Mouse (Mus musculus): Measurements from ENCODE around the gene Gse1. TPM values are rescaled to one million over a fixed set of nuclear protein-coding genes. Genes with fewer than 3 reads are reported as not detected.

The Gse1 gene
- total and polyA plus RNA-seq, 3 experiments = 23.6 to 128 (median 66.9) TPM

GRCm38 (mm10) chr8:120567731-120568130, 339.5 kb downstream of the Gse1 start:
- Histone ChIP-seq H3K27ac (ENCODE audit: control insufficient read depth, low read depth, low read length) (no peak overlapping the region), H3K9ac (ENCODE audit: control insufficient read depth, low read depth, low read length, poor library complexity, severe bottlenecking) (no peak overlapping the region), H3K4me1 (ENCODE audit: control insufficient read depth in 1 of 2, insufficient read depth in 2 of 2, low read length in 2 of 2) (peaks cover 3 to 16% of the 10 kb centered on the region in 2 experiments; a peak in 3 of 4 replicates), H3K79me2 (ENCODE audit: control insufficient read depth, insufficient read depth, low read length, poor library complexity) (peaks cover 3% of the 10 kb centered on the region), H3K4me3 (ENCODE audit: control insufficient read depth in 1 of 2, insufficient read depth in 1 of 2, low read depth in 2 of 2, low read length in 2 of 2) (no peak overlapping the region), H3K36me3 (ENCODE audit: control insufficient read depth in 1 of 2, insufficient read depth in 2 of 2, low read length in 2 of 2) (peaks cover 18 to 25% of the 10 kb centered on the region in 2 experiments), H3K27me3 (ENCODE audit: control insufficient read depth in 1 of 2, insufficient read depth in 2 of 2, low read length in 2 of 2) (no peaks in the 10 kb centered on the region), H3K9me3 (replicated peaks; ENCODE audit: insufficient read depth, low read length) (no peaks in the 10 kb centered on the region)
- no peak for TF ChIP-seq HCFC1 (IDR thresholded peaks at IDR 0.05; ENCODE audit: low read depth, low read length)
- TF ChIP-seq ZMIZ1 (IDR thresholded peaks at IDR 0.05; ENCODE audit: low read depth, low read length) = no peak
- no peak for DNase-seq (ENCODE audit: low read depth, low spot score)

GRCm38 (mm10) chr8:120568164-120568798, 340.0 kb downstream of the Gse1 start:
- no peak overlapping the region for H3K4me3 ChIP-seq (ENCODE audit: control insufficient read depth in 1 of 2, insufficient read depth in 1 of 2, low read depth in 2 of 2, low read length in 2 of 2)
- H3K79me2 ChIP-seq (ENCODE audit: control insufficient read depth, insufficient read depth, low read length, poor library complexity) = peaks cover 3% of the 10 kb centered on the region
- no peaks in the 10 kb centered on the region for H3K9me3 ChIP-seq (replicated peaks; ENCODE audit: insufficient read depth, low read length)
- no peak overlapping the region for H3K27ac ChIP-seq (ENCODE audit: control insufficient read depth, low read depth, low read length)
- no peak overlapping the region for H3K9ac ChIP-seq (ENCODE audit: control insufficient read depth, low read depth, low read length, poor library complexity, severe bottlenecking)
- H3K4me1 ChIP-seq (ENCODE audit: control insufficient read depth in 1 of 2, insufficient read depth in 2 of 2, low read length in 2 of 2) = peaks cover 0 to 11% of the 10 kb centered on the region in 2 experiments; a peak in 2 of 4 replicates
- no peak for TF ChIP-seq HCFC1 (IDR thresholded peaks at IDR 0.05; ENCODE audit: low read depth, low read length)
- no peak for TF ChIP-seq RCOR1 (IDR thresholded peaks at IDR 0.05; ENCODE audit: low read depth, low read length)
- no peak for TF ChIP-seq MAX (IDR thresholded peaks at IDR 0.05; ENCODE audit: low read length)
- no peak for TF ChIP-seq CHD2 (IDR thresholded peaks at IDR 0.05; ENCODE audit: low read length)
- no peak for TF ChIP-seq ZNF384 (IDR thresholded peaks at IDR 0.05; ENCODE audit: low read depth, low read length)
- TF ChIP-seq SIN3A (IDR thresholded peaks at IDR 0.05; ENCODE audit: low read length) = no peak
- no peak for TF ChIP-seq NELFE (IDR thresholded peaks at IDR 0.05; ENCODE audit: low read depth, low read length)
- TF ChIP-seq NRF1 (IDR thresholded peaks at IDR 0.05; ENCODE audit: insufficient read depth, low read depth, low read length, poor library complexity, severe bottlenecking) = no peak
- no peak for TF ChIP-seq USF1 (IDR thresholded peaks at IDR 0.05; ENCODE audit: low read depth, low read length)
- no peak for TF ChIP-seq CTCF (IDR thresholded peaks at IDR 0.05 in 2 of 3, conservative IDR thresholded peaks at IDR 0.05 in 1 of 3; ENCODE audit: control insufficient read depth in 1 of 3, insufficient read depth in 1 of 3, low read depth in 2 of 3, low read length in 3 of 3, poor library complexity in 1 of 3, severe bottlenecking in 1 of 3)
- no peak for TF ChIP-seq JUND (IDR thresholded peaks at IDR 0.05; ENCODE audit: low read depth, low read length)
- TF ChIP-seq EP300 (IDR thresholded peaks at IDR 0.05; ENCODE audit: low read depth in 1 of 2, low read length in 2 of 2) = no peak
- no peak for TF ChIP-seq KAT2A (conservative IDR thresholded peaks at IDR 0.05; ENCODE audit: low read depth, low read length)
- no peak for TF ChIP-seq MAZ (IDR thresholded peaks at IDR 0.05; ENCODE audit: low read depth, low read length)
- TF ChIP-seq RAD21 (IDR thresholded peaks at IDR 0.05; ENCODE audit: low read depth, low read length) = no peak
- no peak for TF ChIP-seq TAL1 (IDR thresholded peaks at IDR 0.05; ENCODE audit: low read length)
- TF ChIP-seq MXI1 (IDR thresholded peaks at IDR 0.05; ENCODE audit: low read depth, low read length) = no peak
- no peak for TF ChIP-seq ZMIZ1 (IDR thresholded peaks at IDR 0.05; ENCODE audit: low read depth, low read length)
- H3K36me3 ChIP-seq (ENCODE audit: control insufficient read depth in 1 of 2, insufficient read depth in 2 of 2, low read length in 2 of 2) = peaks cover 12 to 25% of the 10 kb centered on the region in 2 experiments
- no peak for DNase-seq (ENCODE audit: low read depth, low spot score)
- no peaks in the 10 kb centered on the region for H3K27me3 ChIP-seq (ENCODE audit: control insufficient read depth in 1 of 2, insufficient read depth in 2 of 2, low read length in 2 of 2)

All from MEL (cell line).